Mouse (Mus musculus) kidney, adult 2 months (tissue): ENCODE results near the gene Abcg4.

Experiments
- CTCF ChIP-seq: fragments of 200-500 bp; conservative IDR thresholded peaks from 2 replicates; pipeline ENCODE4 v1.5.1; 2011; ENCODE audit warnings: low read depth, mild to moderate bottlenecking, control low read depth, low read length, moderate library complexity, mixed read lengths; ENCODE audit not compliant: insufficient read depth, insufficient read length
- POLR2A ChIP-seq: fragments of 200-500 bp; IDR thresholded peaks from one replicate; pipeline ENCODE4 v1.6.1; 2011; ENCODE audit warnings: low read depth, low read length, control low read depth

DNA sequence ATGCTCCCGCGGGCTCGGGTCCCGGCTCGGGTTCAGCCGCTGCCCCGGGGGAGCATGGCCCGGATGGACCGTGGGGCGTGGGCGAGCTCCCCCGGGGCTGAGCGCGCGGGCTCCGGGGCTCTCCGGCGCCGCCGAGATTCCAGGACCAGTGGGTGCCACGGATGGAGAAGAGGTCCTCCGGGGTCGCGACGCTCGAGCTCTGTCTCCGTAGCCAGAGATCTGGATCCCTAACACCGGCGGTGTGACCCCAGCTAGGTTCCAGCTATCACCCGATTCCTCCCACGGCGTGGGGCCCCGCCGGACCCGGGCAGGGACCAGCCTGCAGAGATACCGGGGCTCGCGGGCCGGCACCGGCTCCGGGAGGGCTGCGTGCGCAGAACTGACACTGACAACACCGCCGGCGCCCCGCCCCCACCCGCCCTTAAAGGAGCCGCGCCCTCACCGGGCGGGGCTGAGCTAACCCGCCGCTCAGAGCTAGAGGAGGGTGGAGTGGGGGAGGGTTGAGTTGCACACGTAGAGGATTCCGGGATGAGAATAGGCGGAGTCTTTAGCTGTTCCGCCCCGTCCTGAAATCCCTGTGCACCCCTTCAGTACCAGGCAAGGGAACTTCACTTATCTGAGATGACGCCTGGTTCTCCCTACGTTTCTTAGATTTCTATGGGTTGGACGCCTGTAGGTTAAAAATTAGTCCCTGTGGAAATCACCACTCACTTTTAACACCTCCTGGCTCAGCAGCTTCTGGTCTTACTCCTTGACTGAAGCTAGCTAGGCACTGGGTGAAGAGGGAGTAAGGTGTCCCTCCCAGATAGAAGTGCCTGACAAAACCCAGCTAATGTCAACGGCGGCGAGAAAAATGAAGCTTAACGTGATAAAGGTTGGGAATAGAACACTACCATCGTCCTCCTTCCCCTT, 31.7 kb upstream of the Abcg4 start, which contains the start of gene C2cd2l:
- TF ChIP-seq POLR2A, result no peak
- TF ChIP-seq CTCF, result no peak
